Mouse (Mus musculus): ENCODE results near the gene Cox4i1. TPM values are rescaled to one million over a fixed set of nuclear protein-coding genes. Genes with fewer than 3 reads are reported as not detected.
"Not testable (repeated sequence)": the region's sequence is repeated elsewhere in the genome, so short reads cannot be mapped to it uniquely, and the experiment has no call there.

Gene Cox4i1
- polyA plus RNA-seq, 1 experiment from 2014 or later: 2,086 TPM

DNA sequence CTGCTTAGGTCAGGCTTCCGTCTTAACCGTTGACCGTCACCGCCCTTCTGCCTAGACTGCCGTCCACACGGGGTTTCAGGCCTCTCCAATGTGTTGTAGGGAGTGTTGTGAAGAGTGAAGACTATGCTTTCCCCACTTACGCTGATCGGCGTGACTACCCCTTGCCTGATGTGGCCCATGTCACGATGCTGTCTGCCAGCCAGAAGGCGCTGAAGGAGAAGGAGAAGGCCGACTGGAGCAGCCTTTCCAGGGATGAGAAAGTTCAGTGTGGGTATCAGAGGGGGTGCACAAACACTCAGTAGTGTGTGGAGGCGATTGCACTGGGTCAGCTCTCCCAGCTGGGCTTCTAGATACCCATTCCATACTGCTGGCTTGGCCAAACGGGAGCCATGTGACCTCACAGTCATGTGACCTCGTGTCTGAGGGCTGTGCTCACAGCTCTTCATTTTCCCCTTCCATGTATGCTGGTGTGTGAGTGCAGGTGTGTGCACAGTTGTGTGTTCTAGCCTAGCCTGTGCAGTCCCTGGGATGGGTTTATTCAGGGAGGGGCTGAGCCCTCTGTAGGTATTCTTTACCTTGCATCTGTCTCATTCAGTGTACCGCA is 4.7 kb downstream of the Cox4i1 start:
- no peak for ATAC-seq (replicated peaks; ENCODE audit: low FRiP score, low read depth)
- no peak for DNase-seq (ENCODE audit: low spot score)
- Histone ChIP-seq H3K4me2 (ENCODE audit: low read length) (no peak overlapping the region), H3K4me3 (replicated peaks; ENCODE audit: low read depth, low read length) (no peak overlapping the region), H3K9me3 (replicated peaks; ENCODE audit: low read length) (no peaks in the 10 kb centered on the region), H3K27ac (no peak overlapping the region), H3K4me1 (replicated peaks; ENCODE audit: insufficient read depth, low read length) (no peaks in the 10 kb centered on the region), H3K27me3 (ENCODE audit: insufficient read depth, low read length) (no peaks in the 10 kb centered on the region), H3K9ac (ENCODE audit: low read depth, low read length) (no peak overlapping the region), H3K36me3 (ENCODE audit: insufficient read depth, low read length) (peaks cover 38% of the 10 kb centered on the region)
- 90% methylated on average over 16 of the region's 16 CpGs for WGBS
- TF ChIP-seq CTCF (IDR thresholded peaks at IDR 0.05; ENCODE audit: low read depth): no peak

DNA sequence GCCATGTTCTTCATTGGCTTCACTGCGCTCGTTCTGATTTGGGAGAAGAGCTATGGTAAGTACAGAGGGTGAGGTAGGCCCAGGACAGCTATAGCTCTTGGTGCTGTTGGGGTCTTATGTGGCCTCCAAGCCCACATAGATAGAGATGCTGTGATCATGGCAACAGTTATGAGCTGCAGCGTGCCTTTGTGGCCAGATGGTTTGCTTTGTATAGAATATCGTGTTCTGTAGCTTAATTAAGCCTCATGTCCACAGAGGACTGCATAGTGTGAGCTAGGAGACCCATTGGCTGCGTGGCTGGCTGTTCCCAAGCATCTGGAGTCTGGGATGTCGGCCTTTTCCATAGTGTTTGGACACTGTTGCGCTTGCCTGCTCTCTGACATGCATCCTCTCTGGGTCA is 5.3 kb downstream of the Cox4i1 start:
- Histone ChIP-seq H3K4me3 (replicated peaks; ENCODE audit: low read depth, low read length) (no peak overlapping the region), H3K4me1 (replicated peaks; ENCODE audit: insufficient read depth, low read length) (no peaks in the 10 kb centered on the region), H3K4me2 (ENCODE audit: low read length) (no peak overlapping the region), H3K9me3 (replicated peaks; ENCODE audit: low read length) (no peaks in the 10 kb centered on the region), H3K9ac (ENCODE audit: low read depth, low read length) (no peak overlapping the region), H3K27me3 (ENCODE audit: insufficient read depth, low read length) (no peaks in the 10 kb centered on the region), H3K36me3 (ENCODE audit: insufficient read depth, low read length) (peaks cover 38% of the 10 kb centered on the region), H3K27ac (no peak overlapping the region)
- DNase-seq (ENCODE audit: low spot score) (no peak), ATAC-seq (replicated peaks; ENCODE audit: low FRiP score, low read depth) (no peak)
- 97% methylated on average over 7 of the region's 7 CpGs for whole genome bisulfite sequencing
- TF ChIP-seq CTCF (IDR thresholded peaks at IDR 0.05; ENCODE audit: low read depth): no peak

DNA sequence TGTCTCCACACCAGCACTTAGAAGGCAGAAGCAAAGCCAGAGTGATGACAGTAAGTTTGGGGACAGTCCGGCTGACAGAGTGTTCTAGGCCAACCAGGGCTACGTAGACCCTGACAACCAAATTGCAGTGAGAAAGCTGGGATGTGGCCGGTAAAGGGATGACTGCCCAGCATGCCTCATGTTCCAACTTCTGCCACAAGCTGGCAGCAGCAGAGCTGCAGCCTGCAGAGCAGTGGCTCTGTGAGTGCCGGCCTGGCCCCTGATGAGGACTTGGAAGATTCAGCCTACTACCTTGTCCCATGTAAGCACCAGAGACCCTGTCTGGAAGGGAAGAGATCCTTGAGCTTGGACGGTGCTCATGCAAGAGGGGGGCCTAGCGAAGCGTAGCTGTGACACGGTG is 7.7 kb downstream of the Cox4i1 start:
- no peak for ATAC-seq (replicated peaks; ENCODE audit: low FRiP score, low read depth)
- Histone ChIP-seq H3K9me3 (replicated peaks; ENCODE audit: low read length) (no peaks in the 10 kb centered on the region), H3K36me3 (ENCODE audit: insufficient read depth, low read length) (peaks cover 29% of the 10 kb centered on the region), H3K27me3 (ENCODE audit: insufficient read depth, low read length) (no peaks in the 10 kb centered on the region), H3K9ac (ENCODE audit: low read depth, low read length) (no peak overlapping the region), H3K27ac (no peak overlapping the region), H3K4me1 (replicated peaks; ENCODE audit: insufficient read depth, low read length) (no peaks in the 10 kb centered on the region), H3K4me3 (replicated peaks; ENCODE audit: low read depth, low read length) (no peak overlapping the region), H3K4me2 (ENCODE audit: low read length) (no peak overlapping the region)
- no peak for DNase-seq (ENCODE audit: low spot score)
- 66% methylated on average over 8 of the region's 8 CpGs for WGBS
- peak; percentile 36; the same call in 1 of the 2 replicates for TF ChIP-seq CTCF (IDR thresholded peaks at IDR 0.05; ENCODE audit: low read depth)

DNA sequence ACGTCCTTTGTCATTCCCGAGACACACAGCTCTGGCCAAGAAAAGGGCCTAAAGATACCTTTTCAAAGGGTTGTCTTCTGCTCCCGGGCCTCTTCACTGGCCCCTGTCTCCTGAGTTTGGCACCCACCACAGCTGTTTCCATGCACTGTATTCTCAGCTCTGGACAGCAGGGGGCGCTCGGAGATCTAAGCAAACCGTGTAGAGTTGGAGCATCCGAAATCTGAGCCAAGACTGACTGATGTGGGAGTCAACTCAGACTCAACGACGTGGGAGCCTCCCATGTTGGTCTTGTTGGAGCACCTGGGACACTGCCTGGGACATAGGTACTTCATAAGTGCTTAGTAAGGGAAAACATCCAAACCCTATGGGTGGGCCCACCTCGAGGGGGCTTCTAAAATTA is 10.4 kb downstream of the Cox4i1 start:
- Histone ChIP-seq H3K4me2 (ENCODE audit: low read length) (no peak overlapping the region), H3K27me3 (ENCODE audit: insufficient read depth, low read length) (no peaks in the 10 kb centered on the region), H3K4me1 (replicated peaks; ENCODE audit: insufficient read depth, low read length) (no peaks in the 10 kb centered on the region), H3K9me3 (replicated peaks; ENCODE audit: low read length) (no peaks in the 10 kb centered on the region), H3K4me3 (replicated peaks; ENCODE audit: low read depth, low read length) (no peak overlapping the region), H3K27ac (no peak overlapping the region), H3K36me3 (ENCODE audit: insufficient read depth, low read length) (peaks cover 6% of the 10 kb centered on the region), H3K9ac (ENCODE audit: low read depth, low read length) (no peak overlapping the region)
- TF ChIP-seq CTCF (IDR thresholded peaks at IDR 0.05; ENCODE audit: low read depth): peak; percentile 93
- 12% methylated on average over 10 of the region's 10 CpGs for WGBS
- peak; percentile 58; the same call in 1 of the 2 replicates for ATAC-seq (replicated peaks; ENCODE audit: low FRiP score, low read depth)
- peak; percentile 91 for DNase-seq (ENCODE audit: low spot score)

DNA sequence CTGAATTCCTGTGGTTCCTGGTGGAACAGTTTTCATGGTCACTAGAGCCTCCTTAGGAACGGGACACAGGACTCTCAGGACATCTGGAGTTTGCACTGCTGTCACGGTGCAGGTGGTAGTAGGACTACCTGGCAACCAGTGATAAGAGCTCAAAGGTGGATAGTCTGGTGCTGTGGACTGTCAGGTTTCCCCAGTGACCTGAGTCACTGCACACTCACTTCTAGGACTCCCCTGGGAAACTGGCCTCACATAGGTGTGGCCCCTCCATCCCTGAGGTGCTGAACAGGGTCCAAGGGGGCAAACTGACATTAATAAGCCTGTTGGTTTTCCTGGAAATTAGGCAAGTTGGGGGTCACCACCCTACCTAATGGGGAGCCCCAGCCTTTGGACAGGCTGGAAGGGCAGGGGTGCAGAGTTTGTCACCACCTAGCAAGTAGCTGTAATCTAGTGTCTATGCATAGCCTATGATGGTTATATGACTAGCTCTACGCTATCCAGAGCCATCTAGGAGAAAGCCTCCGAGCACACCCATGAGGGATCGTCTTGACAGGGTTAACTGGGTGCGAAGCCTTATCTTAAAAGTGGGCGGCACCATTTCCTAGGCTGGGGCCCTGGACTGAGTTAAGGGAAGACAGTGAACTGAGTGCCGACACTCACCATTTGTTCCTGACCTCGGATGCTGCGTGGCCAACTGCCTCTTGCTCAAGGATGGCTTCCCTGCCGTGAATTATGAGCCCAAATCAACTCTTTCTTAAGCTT is 11.8 kb downstream of the Cox4i1 start:
- ATAC-seq (replicated peaks; ENCODE audit: low FRiP score, low read depth) (no peak), DNase-seq (ENCODE audit: low spot score) (no peak)
- no peak for TF ChIP-seq CTCF (IDR thresholded peaks at IDR 0.05; ENCODE audit: low read depth)
- no peaks in the 10 kb centered on the region for H3K27me3 ChIP-seq (ENCODE audit: insufficient read depth, low read length)
- no peaks in the 10 kb centered on the region for H3K9me3 ChIP-seq (replicated peaks; ENCODE audit: low read length)
- WGBS: 46% methylated on average over 11 of the region's 11 CpGs
- H3K27ac ChIP-seq: no peak overlapping the region
- no peaks in the 10 kb centered on the region for H3K4me1 ChIP-seq (replicated peaks; ENCODE audit: insufficient read depth, low read length)
- no peaks in the 10 kb centered on the region for H3K36me3 ChIP-seq (ENCODE audit: insufficient read depth, low read length)
- no peak overlapping the region for H3K4me2 ChIP-seq (ENCODE audit: low read length)
- H3K4me3 ChIP-seq (replicated peaks; ENCODE audit: low read depth, low read length): no peak overlapping the region
- no peak overlapping the region for H3K9ac ChIP-seq (ENCODE audit: low read depth, low read length)

DNA sequence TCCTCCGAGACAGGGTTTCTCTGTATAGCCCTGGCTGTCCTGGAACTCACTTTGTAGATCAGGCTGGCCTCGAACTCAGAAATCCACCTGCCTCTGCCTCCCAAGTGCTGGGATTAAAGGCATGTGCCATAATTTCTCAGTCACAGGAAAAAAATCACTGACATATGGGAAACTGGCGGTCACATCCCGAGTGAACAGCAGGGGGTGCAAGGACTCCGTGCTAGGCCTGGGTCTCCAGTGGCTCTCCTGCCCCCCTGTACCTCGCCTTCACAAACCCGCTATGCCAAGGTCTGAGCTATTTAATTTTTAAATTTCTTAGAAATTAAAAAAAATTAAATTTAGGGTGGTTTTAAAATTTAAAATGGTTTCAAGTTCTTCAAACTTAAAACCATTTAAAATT is 12.4 kb downstream of the Cox4i1 start:
- not testable (repeated sequence) for H3K4me1 ChIP-seq (replicated peaks; ENCODE audit: insufficient read depth, low read length); H3K4me2 ChIP-seq (ENCODE audit: low read length); H3K36me3 ChIP-seq (ENCODE audit: insufficient read depth, low read length); ATAC-seq (replicated peaks; ENCODE audit: low FRiP score, low read depth); H3K27me3 ChIP-seq (ENCODE audit: insufficient read depth, low read length); H3K9me3 ChIP-seq (replicated peaks; ENCODE audit: low read length); H3K4me3 ChIP-seq (replicated peaks; ENCODE audit: low read depth, low read length); H3K27ac ChIP-seq; H3K9ac ChIP-seq (ENCODE audit: low read depth, low read length)
- 60% methylated on average over 7 of the region's 7 CpGs for WGBS
- DNase-seq (ENCODE audit: low spot score): peak; percentile 76
- TF ChIP-seq CTCF (IDR thresholded peaks at IDR 0.05; ENCODE audit: low read depth): peak; percentile 77
